Mouse (Mus musculus): ENCODE measurements at regions not wholly inside any gene's neighbourhood (a gene's known extent, or its start where the extent isn't known, plus 50 kb on each side); places are given as distances from the start of the nearest gene placed in this dataset.

- no peak for TF ChIP-seq CTCF (IDR thresholded peaks at IDR 0.05; ENCODE audit: control insufficient read depth, insufficient read depth, insufficient replicate concordance, low read depth, low read length)
- TF ChIP-seq POLR2A (IDR thresholded peaks at IDR 0.05; ENCODE audit: control insufficient read depth, low read depth, low read length): no peak
Measured at GRCm38 (mm10) chr6:140167182-140167581, 125.9 kb upstream of the Plcz1 start.

Measured in testis, adult 2 months (tissue).